Mouse (Mus musculus) liver, postnatal 0 days (tissue): ENCODE measurements around the gene Gm21974. TPM values are rescaled to one million over a fixed set of nuclear protein-coding genes. Genes with fewer than 3 reads are reported as not detected.
"Not testable (repeated sequence)": the region's sequence is repeated elsewhere in the genome, so short reads cannot be mapped to it uniquely, and the experiment has no call there.

ENCODE experiments used
- ATAC-seq: fragments of 200-750 bp; cut with Nextera tagmentation; 2 replicates; pipeline ENCODE4 v1.8.0; 2017; ENCODE audit warnings: mild to moderate bottlenecking, moderate library complexity
- DNase-seq: peaks from one replicate; pipeline ENCODE4 v3.0.0-alpha.2; 2016
- H3K27ac ChIP-seq: fragments of 300-500 bp; sonication (generic); 2 replicates; pipeline ENCODE4 v1.5.1; 2014; ENCODE audit warnings: antibody characterized with exemption, moderate library complexity, mild to moderate bottlenecking, low read depth
- H3K27me3 ChIP-seq: fragments of 300-500 bp; sonication (generic); 2 replicates; pipeline ENCODE4 v1.6.1; 2014; ENCODE audit warnings: low read length, control low read depth, mixed read lengths; ENCODE audit not compliant: insufficient read depth
- H3K36me3 ChIP-seq: fragments of 300-500 bp; sonication (generic); replicated peaks from 2 replicates; pipeline ENCODE4 v1.6.1; 2014; ENCODE audit warnings: mild to moderate bottlenecking, control low read depth, low read length, moderate library complexity, mixed read lengths; ENCODE audit not compliant: insufficient read depth
- H3K4me1 ChIP-seq: fragments of 300-500 bp; sonication (generic); 2 replicates; pipeline ENCODE4 v1.6.1; 2014; ENCODE audit warnings: antibody characterized with exemption, mild to moderate bottlenecking, control low read depth; ENCODE audit not compliant: insufficient read depth
- H3K4me2 ChIP-seq: fragments of 300-500 bp; sonication (generic); 2 replicates; pipeline ENCODE4 v1.6.1; 2014; ENCODE audit warnings: low read depth, mild to moderate bottlenecking, low read length, moderate library complexity, mixed read lengths
- H3K4me3 ChIP-seq: fragments of 300-500 bp; sonication (generic); 2 replicates; pipeline ENCODE4 v1.5.1; 2014; ENCODE audit warnings: low read depth, low read length
- H3K9ac ChIP-seq: fragments of 300-500 bp; sonication (generic); replicated peaks from 2 replicates; pipeline ENCODE4 v1.6.1; 2014; ENCODE audit warnings: mild to moderate bottlenecking, moderate library complexity
- H3K9me3 ChIP-seq: fragments of 300-500 bp; sonication (generic); 2 replicates; pipeline ENCODE4 v1.6.1; 2016; ENCODE audit warnings: mild to moderate bottlenecking, control low read depth, low read length, mixed read lengths
- CTCF ChIP-seq: sonication (generic); IDR thresholded peaks from 2 replicates; pipeline ENCODE4 v1.5.1; 2016; ENCODE audit warnings: antibody characterized with exemption, low read depth
- EP300 ChIP-seq: IDR thresholded peaks from 2 replicates; pipeline ENCODE4 v1.6.1; 2016; ENCODE audit warnings: antibody characterized with exemption, low read depth, mild to moderate bottlenecking
- WGBS: fragments of 180-500 bp; shearing (Covaris S2); extraction: QIAGEN DNeasy Blood & Tissue Kit; methylation state at CpG from one replicate; pipeline ENCODE4 v1.1.7; 2014; ENCODE audit not compliant: insufficient replicate concordance; 5-methylcytosine and 5-hydroxymethylcytosine counted together
- polyA plus RNA-seq: library from polyadenylated mRNA; unstranded; fragments of >200 nt; fragmentation: Nextera tagmentation; extraction: Ambion mirVana; gene quantifications from 2 replicates; pipeline ENCODE4 v1.2.1, GENCODE M21; 2015

The Gm21974 gene
- polyA plus RNA-seq, 1 experiment from 2014 or later, result not detected

DNA sequence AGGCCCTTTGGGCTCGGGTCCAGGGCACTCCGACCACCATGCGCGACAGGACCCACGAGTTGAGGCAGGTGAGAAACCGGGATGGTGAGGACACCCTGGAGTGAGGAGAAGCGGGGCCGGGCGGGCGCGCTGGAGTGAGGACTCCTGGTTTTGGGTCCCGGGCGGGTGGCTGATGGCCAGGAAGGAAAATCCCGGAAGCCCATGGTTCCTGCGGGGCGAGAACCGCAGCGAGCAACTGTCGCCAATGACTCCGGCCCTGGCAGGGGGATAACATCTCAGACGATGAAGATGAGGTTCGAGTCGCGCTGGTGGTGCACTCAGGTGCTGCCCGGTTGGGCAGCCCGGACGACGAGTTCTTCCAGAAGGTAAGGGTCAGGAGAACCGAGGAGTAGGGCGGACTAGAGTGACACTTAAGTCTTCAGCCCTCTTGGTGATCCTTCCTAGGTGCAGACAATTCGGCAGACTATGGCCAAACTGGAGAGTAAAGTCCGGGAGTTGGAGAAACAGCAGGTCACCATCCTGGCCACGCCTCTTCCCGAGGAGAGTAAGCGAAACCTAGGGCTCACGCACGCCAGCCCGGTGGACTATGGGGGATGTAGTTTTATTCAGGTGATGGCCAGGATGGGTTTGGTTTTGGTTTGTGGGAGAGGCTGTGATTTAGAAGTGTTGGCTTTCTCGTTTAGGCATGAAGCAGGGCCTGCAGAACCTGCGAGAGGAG lies 53.1 kb downstream of the Gm21974 start:
- no peaks in the 10 kb centered on the region for H3K9me3 ChIP-seq
- 0% methylated on average over 40 of the region's 40 CpGs for WGBS
- peak overlapping the region; percentile 82 for H3K9ac ChIP-seq
- peaks cover 14% of the 10 kb centered on the region for H3K4me1 ChIP-seq
- H3K27me3 ChIP-seq, result no peaks in the 10 kb centered on the region
- peaks cover 32% of the 10 kb centered on the region for H3K36me3 ChIP-seq
- peak; percentile 86 for DNase-seq
- H3K4me3 ChIP-seq, result peak overlapping the region; percentile 69
- H3K27ac ChIP-seq, result peak overlapping the region; percentile 90
- TF ChIP-seq CTCF (no peak), EP300 (no peak)
- peak; percentile 67 for ATAC-seq
- peak overlapping the region; percentile 97 for H3K4me2 ChIP-seq

DNA sequence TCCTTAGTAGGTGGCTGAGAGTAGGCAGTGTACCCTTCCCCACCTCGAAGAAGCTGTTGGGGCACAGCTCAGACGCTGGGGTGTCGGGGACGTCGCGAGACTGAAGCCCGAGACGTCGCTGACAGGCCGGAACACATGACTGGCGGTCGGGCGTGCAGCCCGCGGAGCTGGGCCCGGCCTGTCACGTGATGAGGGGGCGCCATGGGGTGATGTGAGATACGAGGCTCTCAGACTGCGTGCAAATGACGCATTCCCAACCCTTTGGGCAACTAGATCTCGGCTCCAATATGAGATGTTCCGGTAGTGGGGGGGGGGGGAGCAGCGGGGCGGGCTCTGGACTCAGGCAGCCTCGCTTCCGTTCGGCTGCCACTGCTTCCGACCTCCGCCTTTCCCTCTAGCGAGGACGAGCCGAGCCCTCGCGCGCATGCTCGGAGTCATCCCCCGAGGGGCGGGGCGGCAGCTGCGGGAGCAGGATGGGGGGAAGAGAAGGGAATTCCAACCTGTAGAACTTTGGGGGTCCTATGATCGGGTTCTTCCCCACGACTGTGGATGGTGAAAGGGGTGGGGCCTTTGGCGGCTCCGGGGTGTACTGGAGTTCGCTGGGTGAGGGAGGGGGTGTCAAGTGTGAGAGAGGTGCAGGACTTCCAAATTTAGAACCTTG lies 53.8 kb downstream of the Gm21974 start:
- peak overlapping the region; percentile 97 for H3K4me2 ChIP-seq
- DNase-seq (peak; percentile 91), ATAC-seq (peak; percentile 89)
- H3K27me3 ChIP-seq, result no peaks in the 10 kb centered on the region
- peak overlapping the region; percentile 82 for H3K9ac ChIP-seq
- TF ChIP-seq EP300 (peak; percentile 58; the same call in 1 of the 2 replicates), CTCF (no peak)
- peak overlapping the region; percentile 90 for H3K27ac ChIP-seq
- H3K4me1 ChIP-seq, result peaks cover 14% of the 10 kb centered on the region
- peak overlapping the region; percentile 69 for H3K4me3 ChIP-seq
- H3K9me3 ChIP-seq, result no peaks in the 10 kb centered on the region
- WGBS, result under 1% methylated on average over 44 of the region's 46 CpGs
- peaks cover 25% of the 10 kb centered on the region for H3K36me3 ChIP-seq

DNA sequence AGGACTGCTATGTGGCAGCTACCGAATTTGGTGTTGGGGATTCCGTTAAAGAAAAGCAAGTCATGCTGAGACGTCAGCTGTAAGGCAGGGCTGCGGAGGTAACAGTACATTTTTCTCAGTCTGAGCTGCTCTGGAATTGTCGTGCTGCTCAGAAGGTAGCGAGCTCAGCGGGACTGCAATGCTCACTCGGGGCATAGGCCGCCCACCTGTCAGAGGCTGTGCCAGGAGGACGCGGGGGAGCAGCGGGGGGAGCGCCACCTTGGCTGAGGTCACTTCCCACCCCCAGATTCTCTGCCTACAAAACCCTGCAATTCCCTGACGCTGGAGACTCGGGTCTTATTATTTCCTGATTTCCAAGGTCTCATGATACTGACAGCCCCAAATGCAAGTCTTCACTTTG lies 54.4 kb downstream of the Gm21974 start:
- H3K9me3 ChIP-seq, result no peaks in the 10 kb centered on the region
- TF ChIP-seq EP300 (no peak), CTCF (no peak)
- DNase-seq (peak; percentile 55), ATAC-seq (peak; percentile 24)
- H3K4me1 ChIP-seq, result peaks cover 14% of the 10 kb centered on the region
- WGBS, result 4% methylated on average over 15 of the region's 15 CpGs
- H3K27me3 ChIP-seq, result no peaks in the 10 kb centered on the region
- peak overlapping the region; percentile 82 for H3K9ac ChIP-seq
- peak overlapping the region; percentile 69 for H3K4me3 ChIP-seq
- peak overlapping the region; percentile 90 for H3K27ac ChIP-seq
- H3K4me2 ChIP-seq, result peak overlapping the region; percentile 97
- H3K36me3 ChIP-seq, result peaks cover 20% of the 10 kb centered on the region

DNA sequence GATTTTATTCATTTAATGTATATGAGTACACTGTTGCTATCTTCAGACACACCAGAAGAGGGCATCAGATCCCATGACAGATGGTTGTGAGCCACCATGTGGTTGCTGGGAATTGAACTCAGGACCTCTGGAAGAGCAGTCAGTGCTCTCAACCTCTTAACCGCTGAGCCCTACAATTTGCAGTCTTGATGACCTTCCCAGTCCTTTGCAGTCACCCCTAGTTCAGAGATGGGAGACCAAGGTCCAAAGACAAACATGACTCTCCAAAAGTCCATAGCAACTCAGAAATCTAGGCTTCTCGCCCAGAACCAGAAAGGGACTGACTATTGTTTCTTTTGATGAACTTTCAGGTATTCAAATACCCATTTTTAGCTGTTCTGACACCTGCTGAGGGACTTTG lies 55.2 kb downstream of the Gm21974 start:
- H3K27ac ChIP-seq, result 0 out of 2 replicates have a peak overlapping the region, but pooled peaks have one; percentile 90
- not testable (repeated sequence) for DNase-seq

DNA sequence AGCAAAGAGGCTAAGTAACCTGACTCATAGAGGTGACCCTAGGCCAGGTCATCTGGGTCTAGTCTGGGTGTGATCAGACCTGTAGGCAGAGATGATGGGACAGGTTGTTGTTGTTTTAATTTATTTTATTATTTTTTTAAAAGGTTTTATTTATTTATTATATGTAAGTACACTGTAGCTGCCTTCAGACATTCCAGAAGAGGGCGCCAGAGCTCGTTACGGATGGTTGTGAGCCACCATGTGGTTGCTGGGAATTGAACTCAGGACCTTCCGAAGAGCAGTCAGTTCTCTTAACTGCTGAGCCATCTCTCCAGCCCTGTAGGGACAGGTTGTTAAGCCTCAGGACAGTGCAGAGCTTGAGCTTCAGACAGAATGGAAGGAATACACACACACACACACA lies 57.4 kb downstream of the Gm21974 start:
- H3K4me1 ChIP-seq, result peaks cover 14% of the 10 kb centered on the region
- H3K27me3 ChIP-seq, DNase-seq, H3K4me2 ChIP-seq, H3K9me3 ChIP-seq, H3K27ac ChIP-seq, H3K4me3 ChIP-seq, ATAC-seq, H3K9ac ChIP-seq, H3K36me3 ChIP-seq: not testable (repeated sequence)
- WGBS, result 79% methylated on average over 4 of the region's 4 CpGs

More for the DNA sequence above, 55.2 kb downstream of the Gm21974 start:
- not testable (repeated sequence) for H3K9me3 ChIP-seq, H3K9ac ChIP-seq, H3K4me3 ChIP-seq, H3K27me3 ChIP-seq, ATAC-seq
- 0 out of 2 replicates have a peak overlapping the region, but pooled peaks have one; percentile 97 for H3K4me2 ChIP-seq
- peaks cover 14% of the 10 kb centered on the region for H3K4me1 ChIP-seq
- TF ChIP-seq CTCF, result 0 out of 2 replicates have a peak, but pooled peaks have one; percentile 13
- peaks cover 20% of the 10 kb centered on the region for H3K36me3 ChIP-seq
- WGBS, result 77% methylated on average over 2 of the region's 2 CpGs

DNA sequence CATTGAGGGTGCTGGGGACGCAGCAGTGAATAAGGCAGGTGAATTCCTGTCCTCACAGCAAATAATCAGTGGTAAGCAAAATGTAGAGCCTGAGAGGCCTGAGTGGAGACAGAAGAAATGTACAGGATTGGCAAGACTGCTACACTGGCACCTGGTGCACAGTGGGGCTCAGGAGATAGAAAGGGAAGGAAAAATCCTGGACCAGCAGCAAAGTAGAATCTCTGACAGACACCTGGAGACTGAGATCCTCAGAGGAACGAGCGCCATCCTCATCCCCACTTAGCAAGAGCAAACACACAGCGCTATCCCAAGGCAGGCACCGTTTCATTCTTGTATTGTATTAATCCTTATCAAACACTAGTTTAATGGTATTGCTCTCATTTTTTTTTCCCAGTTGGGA lies 57.8 kb downstream of the Gm21974 start:
- no peak for TF ChIP-seq EP300
- TF ChIP-seq CTCF, result no peak
- no peak overlapping the region for H3K9ac ChIP-seq
- no peak overlapping the region for H3K4me3 ChIP-seq
- 84% methylated on average over 5 of the region's 5 CpGs for WGBS
- ATAC-seq (no peak), DNase-seq (no peak)
- no peaks in the 10 kb centered on the region for H3K27me3 ChIP-seq
- H3K27ac ChIP-seq, result no peak overlapping the region
- H3K4me2 ChIP-seq, result no peak overlapping the region
- peaks cover 10% of the 10 kb centered on the region for H3K4me1 ChIP-seq
- no peaks in the 10 kb centered on the region for H3K36me3 ChIP-seq
- H3K9me3 ChIP-seq, result no peaks in the 10 kb centered on the region

Other genes starting within 250 kb of the Gm21974 start
- 20.1 and 26.5 TPM in 2 replicates for gene Bcl7c, start 186.5 kb downstream of the Gm21974 start, polyA plus RNA-seq
- 7.9 and 10.0 TPM in 2 replicates for gene Ctf1, start 182.7 kb downstream of the Gm21974 start, polyA plus RNA-seq
- not detected in 2 replicates for gene Ctf2, start 163.3 kb downstream of the Gm21974 start, polyA plus RNA-seq
- 1.6 and 1.9 TPM in 2 replicates for gene Fbxl19, start 150.9 kb downstream of the Gm21974 start, polyA plus RNA-seq
- gene Orai3, start 125.6 kb downstream of the Gm21974 start, polyA plus RNA-seq, result 19.2 and 21.1 TPM in 2 replicates
- gene Setd1a, start 118.8 kb downstream of the Gm21974 start, polyA plus RNA-seq, result 5.5 and 7.3 TPM in 2 replicates
- 0.26 TPM in 1 of 2 replicates, not detected in the other for gene Gm49388, start 109.8 kb downstream of the Gm21974 start, polyA plus RNA-seq
- 218 and 224 TPM in 2 replicates for gene Hsd3b7, start 94.8 kb downstream of the Gm21974 start, polyA plus RNA-seq
- gene Stx4a, start 71.2 kb downstream of the Gm21974 start, polyA plus RNA-seq, result 15.8 and 17.5 TPM in 2 replicates
- 0.18 and 0.48 TPM in 2 replicates for gene Stx1b, start 70.9 kb downstream of the Gm21974 start, polyA plus RNA-seq
- 2.7 and 2.8 TPM in 2 replicates for gene Zfp646, start 19.2 kb downstream of the Gm21974 start, polyA plus RNA-seq
- gene Zfp668, start 18.6 kb downstream of the Gm21974 start, polyA plus RNA-seq, result 3.7 and 4.5 TPM in 2 replicates
- gene Prss53, start 4.5 kb downstream of the Gm21974 start, polyA plus RNA-seq, result 0.39 and 0.43 TPM in 2 replicates
- 513 and 556 TPM in 2 replicates for gene Vkorc1, start 163 bp upstream of the Gm21974 start, polyA plus RNA-seq
- 30.5 and 32.5 TPM in 2 replicates for gene Bckdk, start 8.6 kb upstream of the Gm21974 start, polyA plus RNA-seq
- gene Kat8, start 17.1 kb upstream of the Gm21974 start, polyA plus RNA-seq, result 12.5 and 13.2 TPM in 2 replicates
- 13.7 and 15.2 TPM in 2 replicates for gene Prss8, start 34.6 kb upstream of the Gm21974 start, polyA plus RNA-seq
- 3.3 and 4.5 TPM in 2 replicates for gene Prss36, start 51.3 kb upstream of the Gm21974 start, polyA plus RNA-seq
- 94.5 and 99.2 TPM in 2 replicates for gene Fus, start 72.0 kb upstream of the Gm21974 start, polyA plus RNA-seq
- 25.8 TPM in 2 replicates for gene Pycard, start 98.4 kb upstream of the Gm21974 start, polyA plus RNA-seq
- gene Trim72, start 108.5 kb upstream of the Gm21974 start, polyA plus RNA-seq, result 0.12 TPM in 1 of 2 replicates, not detected in the other
- 5.1 and 6.1 TPM in 2 replicates for gene Itgam, start 167.2 kb upstream of the Gm21974 start, polyA plus RNA-seq
- gene Gm49368, start 167.2 kb upstream of the Gm21974 start, polyA plus RNA-seq, result 0.51 TPM in 1 of 2 replicates, not detected in the other
- 0.26 and 0.34 TPM in 2 replicates for gene Itgax, start 234.1 kb upstream of the Gm21974 start, polyA plus RNA-seq